Mouse (Mus musculus) midbrain, postnatal 0 days (tissue): ENCODE data around the gene Uqcrq. TPM values are rescaled to one million over a fixed set of nuclear protein-coding genes. Genes with fewer than 3 reads are reported as not detected.

Source experiments
- ATAC-seq: fragments of 200-750 bp; cut with Nextera tagmentation; 2 replicates; pipeline ENCODE4 v1.8.0; 2017; ENCODE audit warnings: moderate number of reproducible peaks, mild to moderate bottlenecking, moderate TSS enrichment, moderate library complexity; ENCODE audit not compliant: low FRiP score
- DNase-seq: peaks from one replicate; pipeline ENCODE4 v3.0.0-alpha.2; 2015; ENCODE audit warnings: low spot score
- H3K27ac ChIP-seq: fragments of 300-500 bp; sonication (generic); 2 replicates; pipeline ENCODE4 v1.5.1; 2014; ENCODE audit warnings: low read depth, mild to moderate bottlenecking, low read length, mixed read lengths
- H3K27me3 ChIP-seq: fragments of 300-500 bp; sonication (generic); 2 replicates; pipeline ENCODE4 v1.6.1; 2014; ENCODE audit warnings: low read length, control low read depth, mixed read lengths; ENCODE audit not compliant: insufficient read depth
- H3K36me3 ChIP-seq: fragments of 300-500 bp; sonication (generic); 2 replicates; pipeline ENCODE4 v1.6.1; 2014; ENCODE audit warnings: low read length, control low read depth, mixed read lengths; ENCODE audit not compliant: insufficient read depth
- H3K4me1 ChIP-seq: fragments of 300-500 bp; sonication (generic); 2 replicates; pipeline ENCODE4 v1.6.1; 2014; ENCODE audit warnings: mild to moderate bottlenecking, control low read depth, antibody characterized with exemption, low read length, mixed read lengths; ENCODE audit not compliant: insufficient read depth
- H3K4me2 ChIP-seq: fragments of 300-500 bp; sonication (generic); 2 replicates; pipeline ENCODE4 v1.6.1; 2014; ENCODE audit warnings: low read depth, mild to moderate bottlenecking, low read length, mixed read lengths; ENCODE audit not compliant: poor library complexity, severe bottlenecking
- H3K4me3 ChIP-seq: fragments of 300-500 bp; sonication (generic); 2 replicates; pipeline ENCODE4 v1.5.1; 2014; ENCODE audit warnings: low read depth, mild to moderate bottlenecking, low read length, moderate library complexity
- H3K9ac ChIP-seq: fragments of 300-500 bp; sonication (generic); replicated peaks from 2 replicates; pipeline ENCODE4 v1.6.1; 2014; ENCODE audit warnings: mild to moderate bottlenecking, low read length, moderate library complexity, mixed read lengths; ENCODE audit not compliant: poor library complexity, severe bottlenecking
- H3K9me3 ChIP-seq: fragments of 300-500 bp; sonication (generic); 2 replicates; pipeline ENCODE4 v1.6.1; 2016; ENCODE audit warnings: low read length, control low read depth
- CTCF ChIP-seq: IDR thresholded peaks from 2 replicates; pipeline ENCODE4 v1.5.1; 2016; ENCODE audit warnings: antibody characterized with exemption, mild to moderate bottlenecking
- WGBS: fragments of 180-500 bp; shearing (Covaris S2); extraction: QIAGEN DNeasy Blood & Tissue Kit; methylation state at CpG from one replicate; pipeline ENCODE4 v1.1.7; 2014; 5-methylcytosine and 5-hydroxymethylcytosine counted together
- polyA plus RNA-seq: library from polyadenylated mRNA; unstranded; fragments of >200 nt; fragmentation: Nextera tagmentation; extraction: Ambion mirVana; gene quantifications from 2 replicates; pipeline ENCODE4 v1.2.1, GENCODE M21; 2015
- total RNA-seq: library from RNA; depleted of rRNA; stranded (reverse); fragments of >200 nt; gene quantifications from 2 replicates; pipeline ENCODE4 v1.2.3, GENCODE M21; 2014

Gene Uqcrq
- total and polyA plus RNA-seq, 2 experiments from 2014 or later, result 23.8 to 860 TPM

DNA sequence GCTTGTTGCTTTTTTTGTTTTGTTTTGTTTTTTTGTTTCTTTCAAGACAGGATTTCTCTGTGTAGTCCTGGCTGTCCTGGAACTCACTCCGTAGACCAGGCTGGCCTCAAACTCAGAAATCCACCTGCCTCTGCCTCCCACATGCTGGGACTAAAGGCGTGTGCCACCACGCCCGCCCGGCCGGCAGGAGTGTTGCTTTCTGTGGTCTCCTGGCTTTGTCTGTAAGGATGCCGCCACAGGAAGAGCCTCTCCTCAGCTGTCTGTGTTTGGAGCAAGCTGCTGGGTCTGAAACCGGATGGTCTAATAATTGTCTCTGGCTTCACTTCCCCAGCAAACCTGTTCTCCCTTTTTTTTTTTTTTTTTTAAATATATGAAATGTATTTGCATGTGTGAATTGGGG, 4.9 kb upstream of the Uqcrq start:
- DNase-seq (no peak), ATAC-seq (no peak)
- Histone ChIP-seq H3K9me3 (no peaks in the 10 kb centered on the region), H3K4me2 (no peak overlapping the region), H3K36me3 (no peaks in the 10 kb centered on the region), H3K27me3 (no peaks in the 10 kb centered on the region), H3K9ac (no peak overlapping the region), H3K27ac (no peak overlapping the region), H3K4me1 (0 out of 2 replicates have a peak, but pooled peaks cover 5% of the 10 kb centered on the region), H3K4me3 (no peak overlapping the region)
- no peak for TF ChIP-seq CTCF
- 82% methylated on average over 8 of the region's 8 CpGs for WGBS

DNA sequence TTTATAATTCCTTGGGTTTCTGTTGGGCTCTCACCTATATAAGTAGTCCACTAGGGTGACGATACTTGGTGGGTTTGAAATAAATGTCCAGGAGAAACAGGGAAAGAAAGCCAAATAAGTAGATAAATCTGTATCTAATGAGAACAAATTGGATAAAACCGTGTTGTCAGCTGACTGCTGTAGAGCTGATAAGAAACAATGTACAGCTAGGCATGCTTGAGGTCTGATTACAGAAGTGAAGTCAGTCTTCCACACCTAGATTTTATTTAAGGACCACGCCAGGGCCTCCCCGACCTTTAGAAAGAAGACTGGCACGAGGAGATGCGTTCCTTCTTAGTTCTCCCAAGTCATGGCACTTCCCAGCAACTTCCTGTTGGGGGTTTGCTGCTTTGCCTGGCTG, 2.4 kb upstream of the Uqcrq start:
- ATAC-seq (no peak), DNase-seq (no peak)
- no peak for TF ChIP-seq CTCF
- Histone ChIP-seq H3K9ac (no peak overlapping the region), H3K27ac (no peak overlapping the region), H3K27me3 (no peaks in the 10 kb centered on the region), H3K9me3 (no peaks in the 10 kb centered on the region), H3K4me2 (no peak overlapping the region), H3K4me1 (peaks cover 9% of the 10 kb centered on the region; the same call in 1 of the 2 replicates), H3K4me3 (no peak overlapping the region), H3K36me3 (peaks cover 8% of the 10 kb centered on the region)
- 70% methylated on average over 6 of the region's 6 CpGs for WGBS

DNA sequence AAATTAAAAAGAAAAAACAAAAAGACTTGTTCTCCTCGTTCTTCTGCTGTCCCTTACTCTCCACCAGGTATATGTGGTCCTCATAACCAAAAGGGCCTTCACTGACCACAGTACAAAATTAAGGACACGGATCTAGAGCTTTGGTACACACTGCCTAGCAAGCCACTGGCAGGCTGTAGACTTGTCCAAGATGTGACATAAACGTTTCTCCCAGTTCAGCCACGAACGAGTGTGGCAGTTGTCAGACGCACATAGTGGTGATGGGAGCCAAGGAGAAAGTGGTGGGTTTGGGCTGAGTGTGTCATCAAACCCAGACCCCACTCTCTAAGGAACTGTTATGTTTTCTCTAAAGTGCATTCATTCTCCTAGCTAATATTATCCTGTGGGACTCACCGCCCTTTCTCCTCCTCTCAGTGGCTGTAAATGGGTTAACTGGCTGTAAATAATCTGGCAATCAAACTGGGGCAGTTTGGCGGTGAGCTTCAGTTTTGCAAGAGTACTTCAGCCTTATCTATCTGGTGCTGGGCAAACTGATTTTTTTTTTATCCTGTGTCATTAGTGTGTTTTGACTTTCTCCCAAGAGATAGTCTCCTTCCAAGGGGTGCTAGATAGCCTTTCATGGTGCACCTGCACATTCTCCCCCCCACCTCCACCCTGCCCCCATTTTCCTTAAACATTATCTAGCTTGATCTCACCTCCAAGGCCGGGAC, 871 bp upstream of the Uqcrq start:
- H3K27ac ChIP-seq, result peak overlapping the region; percentile 73
- H3K4me1 ChIP-seq, result peaks cover 9% of the 10 kb centered on the region; the same call in 1 of the 2 replicates
- peak; percentile 14 for DNase-seq
- peak; percentile 28 for ATAC-seq
- no peaks in the 10 kb centered on the region for H3K27me3 ChIP-seq
- no peaks in the 10 kb centered on the region for H3K9me3 ChIP-seq
- peaks cover 9% of the 10 kb centered on the region for H3K36me3 ChIP-seq
- no peak for TF ChIP-seq CTCF
- H3K4me2 ChIP-seq, result peak overlapping the region; percentile 64
- WGBS, result 20% methylated on average over 9 of the region's 9 CpGs
- peak overlapping the region; percentile 62 for H3K4me3 ChIP-seq
- peak overlapping the region; percentile 56 for H3K9ac ChIP-seq

DNA sequence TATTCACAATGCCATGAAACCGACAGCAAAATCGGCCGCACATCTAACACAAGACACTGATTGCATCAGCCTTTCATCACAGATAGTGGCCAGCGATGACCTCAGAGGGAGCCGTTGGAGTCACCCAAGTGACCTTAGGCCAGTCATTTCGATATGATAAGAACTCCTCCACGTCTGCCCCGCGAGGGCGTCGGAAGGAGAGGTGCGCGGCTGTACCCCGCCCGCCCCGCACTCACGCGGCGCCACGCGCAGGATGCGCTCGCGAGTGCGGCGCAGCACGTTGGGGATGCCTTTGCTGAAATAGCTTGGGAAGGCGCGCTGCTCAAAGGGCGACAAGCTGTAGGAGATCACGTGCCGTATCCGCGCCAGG, 346 bp downstream of the Uqcrq start:
- H3K4me3 ChIP-seq, result peak overlapping the region; percentile 62
- TF ChIP-seq CTCF, result no peak
- H3K4me2 ChIP-seq, result peak overlapping the region; percentile 62
- H3K36me3 ChIP-seq, result peaks cover 9% of the 10 kb centered on the region
- peak; percentile 56 for ATAC-seq
- peaks cover 9% of the 10 kb centered on the region; the same call in 1 of the 2 replicates for H3K4me1 ChIP-seq
- H3K27me3 ChIP-seq, result no peaks in the 10 kb centered on the region
- H3K9me3 ChIP-seq, result no peaks in the 10 kb centered on the region
- WGBS, result under 1% methylated on average over 34 of the region's 34 CpGs
- peak overlapping the region; percentile 83 for H3K27ac ChIP-seq
- peak overlapping the region; percentile 80 for H3K9ac ChIP-seq
- DNase-seq, result peak; percentile 32

DNA sequence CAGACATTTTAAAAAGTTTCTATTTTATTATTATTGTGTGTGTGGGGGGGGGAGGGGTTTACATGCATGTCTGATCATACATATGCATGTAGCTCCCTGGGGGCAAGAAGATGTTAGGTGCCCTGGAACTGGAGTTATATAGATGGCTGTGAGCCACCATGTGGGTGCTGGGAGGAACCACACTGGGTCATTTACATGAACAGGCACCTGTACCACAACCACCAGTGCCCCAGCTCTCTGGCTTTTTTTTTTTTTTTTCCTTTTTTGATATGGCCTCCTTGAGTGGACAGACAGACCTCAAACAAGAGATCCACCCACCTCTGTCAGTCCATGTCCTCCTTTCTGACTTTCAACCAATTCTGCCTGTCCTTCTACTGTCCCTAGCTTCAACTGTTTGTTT, 1.4 kb downstream of the Uqcrq start:
- H3K4me2 ChIP-seq, result peak overlapping the region; percentile 62; the same call in 1 of the 2 replicates
- no peak overlapping the region; the same call in 1 of the 2 replicates for H3K4me3 ChIP-seq

DNA sequence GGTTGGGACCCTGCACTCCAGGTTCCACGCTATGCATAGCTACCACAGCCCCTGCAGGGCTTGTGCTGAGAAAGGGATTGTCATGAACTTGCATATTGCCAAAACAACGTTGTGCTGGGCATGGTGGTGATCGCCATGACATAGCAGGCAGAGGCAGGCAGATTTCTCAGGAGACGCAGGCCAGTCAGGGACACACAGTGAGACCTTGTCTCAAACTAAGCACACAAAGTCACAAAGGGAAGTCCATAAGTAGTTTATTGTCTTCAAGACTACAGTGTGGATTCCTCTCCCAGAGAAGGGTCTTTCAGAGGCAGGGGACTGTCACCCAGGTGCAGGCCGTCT, 1.9 kb downstream of the Uqcrq start:
- Histone ChIP-seq H3K27me3 (no peaks in the 10 kb centered on the region), H3K36me3 (peaks cover 9% of the 10 kb centered on the region), H3K9ac (no peak overlapping the region), H3K4me3 (no peak overlapping the region), H3K4me1 (peaks cover 9% of the 10 kb centered on the region; the same call in 1 of the 2 replicates), H3K9me3 (no peaks in the 10 kb centered on the region), H3K27ac (no peak overlapping the region), H3K4me2 (no peak overlapping the region)
- 93% methylated on average over 5 of the region's 5 CpGs for WGBS
- no peak for TF ChIP-seq CTCF
- ATAC-seq, result no peak
- DNase-seq, result no peak

More for the DNA sequence above, 1.4 kb downstream of the Uqcrq start:
- peaks cover 9% of the 10 kb centered on the region; the same call in 1 of the 2 replicates for H3K4me1 ChIP-seq
- no peaks in the 10 kb centered on the region for H3K27me3 ChIP-seq
- peaks cover 9% of the 10 kb centered on the region for H3K36me3 ChIP-seq
- no peaks in the 10 kb centered on the region for H3K9me3 ChIP-seq
- H3K27ac ChIP-seq, result no peak overlapping the region
- no peak for DNase-seq
- no peak overlapping the region for H3K9ac ChIP-seq
- ATAC-seq, result no peak
- TF ChIP-seq CTCF, result no peak
